Mouse (Mus musculus): ENCODE measurements around the gene Jun.

Jun gene

GRCm38 (mm10) chr4:95052025-95052899, at the start of gene Jun:
Gene Jun (minus strand): TSS chr4:95052222.
- DNase-seq = peak; percentile 99

GRCm38 (mm10) chr4:95101684-95102083, 49.7 kb upstream of the Jun start:
- DNase-seq = no peak

GRCm38 (mm10) chr4:95100694-95101093, 48.7 kb upstream of the Jun start:
- no peak for DNase-seq

- DNase-seq = no peak
These were observed 47.4 kb upstream of the Jun start for GRCm38 (mm10) chr4:95099373-95099772.

- DNase-seq = no peak
These were observed 46.7 kb upstream of the Jun start for GRCm38 (mm10) chr4:95098722-95099097.

GRCm38 (mm10) chr4:95097942-95098721, 46.1 kb upstream of the Jun start:
- no peak for DNase-seq

GRCm38 (mm10) chr4:95096731-95097130, 44.7 kb upstream of the Jun start:
- no peak for DNase-seq

GRCm38 (mm10) chr4:95095911-95096310, 43.9 kb upstream of the Jun start:
- DNase-seq = no peak

- DNase-seq = no peak
These were observed 43.3 kb upstream of the Jun start for GRCm38 (mm10) chr4:95095355-95095754.

- DNase-seq = no peak
These were observed 42.7 kb upstream of the Jun start for GRCm38 (mm10) chr4:95094700-95095113.

GRCm38 (mm10) chr4:95093615-95094014, 41.6 kb upstream of the Jun start:
- no peak for DNase-seq

GRCm38 (mm10) chr4:95092516-95092915, 40.5 kb upstream of the Jun start:
- no peak for DNase-seq

- no peak for DNase-seq
These were observed 39.5 kb upstream of the Jun start for GRCm38 (mm10) chr4:95091536-95091935.

GRCm38 (mm10) chr4:95089968-95090367, 37.9 kb upstream of the Jun start:
- no peak for DNase-seq

GRCm38 (mm10) chr4:95089053-95089452, 37.0 kb upstream of the Jun start:
- DNase-seq = no peak

GRCm38 (mm10) chr4:95083957-95084356, 31.9 kb upstream of the Jun start:
- DNase-seq = no peak

- DNase-seq = no peak
These were observed 31.2 kb upstream of the Jun start for GRCm38 (mm10) chr4:95083191-95083729.

GRCm38 (mm10) chr4:95082481-95083088, 30.6 kb upstream of the Jun start:
- DNase-seq = no peak

GRCm38 (mm10) chr4:95081632-95082031, 29.6 kb upstream of the Jun start:
- DNase-seq = no peak

GRCm38 (mm10) chr4:95078625-95079024, 26.6 kb upstream of the Jun start:
- DNase-seq = no peak

- no peak for DNase-seq
These were observed 24.3 kb upstream of the Jun start for GRCm38 (mm10) chr4:95076279-95076678.

GRCm38 (mm10) chr4:95075591-95076002, 23.6 kb upstream of the Jun start:
- peak in 1 of 2 experiments; percentile 7 for DNase-seq

- no peak for DNase-seq
These were observed 22.3 kb upstream of the Jun start for GRCm38 (mm10) chr4:95074319-95074718.

Data from thymus, postnatal 36 days (tissue).